Mouse (Mus musculus) hindbrain, embryonic 15.5 days (tissue): Measurements from ENCODE around the gene Prr14. TPM values are rescaled to one million over a fixed set of nuclear protein-coding genes. Genes with fewer than 3 reads are reported as not detected.

ENCODE experiments used
- ATAC-seq: fragments of 200-750 bp; cut with Nextera tagmentation; 2 replicates; pipeline ENCODE4 v1.8.0; 2017; ENCODE audit warnings: low read depth, moderate number of reproducible peaks, moderate TSS enrichment; ENCODE audit not compliant: low FRiP score
- H3K27ac ChIP-seq: fragments of 300-500 bp; sonication (generic); replicated peaks from 2 replicates; pipeline ENCODE4 v1.5.1; 2015; ENCODE audit warnings: mild to moderate bottlenecking, inconsistent platforms
- H3K27me3 ChIP-seq: fragments of 300-500 bp; sonication (generic); 2 replicates; pipeline ENCODE4 v1.6.1; 2015; ENCODE audit warnings: control low read depth, inconsistent platforms
- H3K36me3 ChIP-seq: fragments of 300-500 bp; sonication (generic); 2 replicates; pipeline ENCODE4 v1.6.1; 2015; ENCODE audit warnings: control low read depth, inconsistent platforms
- H3K4me1 ChIP-seq: fragments of 300-500 bp; sonication (generic); replicated peaks from 2 replicates; pipeline ENCODE4 v1.6.1; 2015; ENCODE audit warnings: control low read depth, inconsistent platforms
- H3K4me2 ChIP-seq: fragments of 300-500 bp; sonication (generic); 2 replicates; pipeline ENCODE4 v1.6.1; 2015; ENCODE audit warnings: moderate library complexity, mild to moderate bottlenecking, inconsistent platforms
- H3K4me3 ChIP-seq: fragments of 300-500 bp; sonication (generic); 2 replicates; pipeline ENCODE4 v1.5.1; 2015; ENCODE audit warnings: mild to moderate bottlenecking, inconsistent platforms
- H3K9ac ChIP-seq: fragments of 300-500 bp; sonication (generic); 2 replicates; pipeline ENCODE4 v1.6.1; 2015; ENCODE audit warnings: inconsistent platforms
- H3K9me3 ChIP-seq: fragments of 300-500 bp; sonication (generic); 2 replicates; pipeline ENCODE4 v1.6.1; 2016; ENCODE audit warnings: control low read depth, inconsistent platforms
- WGBS: fragments of 180-500 bp; shearing (Covaris S2); methylation state at CpG from one replicate; pipeline ENCODE4 v1.1.7; 2015; 5-methylcytosine and 5-hydroxymethylcytosine counted together
- microRNA-seq: library from miRNA; unstranded; fragments of <30 nt; microRNA quantifications from one replicate; pipeline ENCODE4, GENCODE M21; 2016
- polyA plus RNA-seq: library from polyadenylated mRNA; unstranded; fragments of >200 nt; fragmentation: Nextera tagmentation; extraction: Ambion mirVana; gene quantifications from 2 replicates; pipeline ENCODE4 v1.2.1, GENCODE M21; 2015

Prr14 gene
- polyA plus RNA-seq, 1 experiment from 2014 or later: 42.8 TPM

DNA sequence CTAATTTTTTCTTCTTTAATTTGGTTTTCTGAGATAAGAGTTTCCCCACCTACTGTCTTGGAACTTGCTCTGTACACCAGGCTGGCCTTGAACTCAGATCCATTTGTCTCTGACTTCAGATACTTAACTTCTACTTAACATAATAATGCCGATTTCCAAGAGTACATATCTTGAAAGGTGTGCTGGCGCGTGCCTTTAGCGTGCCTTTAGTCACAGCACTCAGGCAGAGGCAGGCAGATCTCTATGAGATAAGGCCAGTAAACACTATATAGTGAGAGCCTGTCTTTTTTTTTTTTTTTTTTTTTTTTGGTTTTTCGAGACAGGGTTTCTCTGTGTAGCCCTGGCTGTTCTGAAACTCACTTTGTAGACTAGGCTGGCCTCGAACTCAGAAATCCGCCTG, 56.9 kb downstream of the Prr14 start:
- no peak overlapping the region for H3K4me3 ChIP-seq
- H3K27ac ChIP-seq: no peak overlapping the region
- no peak overlapping the region for H3K9ac ChIP-seq
- no peaks in the 10 kb centered on the region for H3K27me3 ChIP-seq
- peaks cover 16% of the 10 kb centered on the region for H3K4me1 ChIP-seq
- no peak overlapping the region for H3K4me2 ChIP-seq
- H3K36me3 ChIP-seq: peaks cover 58% of the 10 kb centered on the region
- H3K9me3 ChIP-seq: no peaks in the 10 kb centered on the region
- 92% methylated on average over 7 of the region's 7 CpGs for WGBS
- no peak for ATAC-seq

DNA sequence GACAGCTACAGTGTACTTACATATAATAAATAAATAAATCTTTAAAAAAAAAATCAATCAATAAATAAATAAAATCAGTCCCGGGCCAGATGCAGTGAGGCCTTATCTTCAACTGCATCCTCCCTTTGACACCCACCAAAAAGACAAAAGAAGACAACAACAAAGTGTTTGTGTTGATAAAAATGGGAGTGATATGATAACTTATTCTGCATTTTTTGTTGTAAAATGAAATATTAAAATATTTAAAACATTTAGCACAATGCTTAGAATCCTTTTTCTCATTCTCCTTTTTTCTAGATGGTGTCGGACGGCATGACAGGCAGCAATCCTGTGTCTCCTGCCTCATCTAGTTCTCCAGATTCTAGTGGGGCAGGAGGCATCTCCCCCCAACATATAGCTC, 59.9 kb downstream of the Prr14 start, which contains the start of gene Gm42715:
Gene Gm42715, plus strand, starts transcription at position 301 of the 400 bp plus-strand sequence.
- ATAC-seq: no peak
- Histone ChIP-seq H3K9me3 (no peaks in the 10 kb centered on the region), H3K4me3 (no peak within 1 kb of the TSS), H3K4me2 (no peak within 1 kb of the TSS), H3K4me1 (peaks cover under 1% of the 10 kb centered on the region; the same call in 1 of the 2 replicates), H3K27ac (no peak within 1 kb of the TSS), H3K27me3 (no peaks in the 10 kb centered on the region), H3K36me3 (peaks cover 86% of the 10 kb centered on the region), H3K9ac (no peak within 1 kb of the TSS)
- WGBS: 95% methylated on average over 3 of the region's 3 CpGs

Small RNAs within 50 kb of the gene (microRNA-seq; reads per million reads assigned to microRNA genes)
- not detected for gene Gm47278
- gene Mir7060: not detected

Other genes starting within 250 kb of the Prr14 start
- gene Zfp553, start 226.6 kb upstream of the Prr14 start, polyA plus RNA-seq: 51.9 and 56.2 TPM in 2 replicates
- 18.4 and 19.3 TPM in 2 replicates for gene Sept1, start 226.5 kb upstream of the Prr14 start, polyA plus RNA-seq
- gene Zfp771, start 215.3 kb upstream of the Prr14 start, polyA plus RNA-seq: 72.0 and 80.9 TPM in 2 replicates
- gene Dctpp1, start 198.9 kb upstream of the Prr14 start, polyA plus RNA-seq: 122 TPM in 2 replicates
- 61.5 and 63.7 TPM in 2 replicates for gene Sephs2, start 185.6 kb upstream of the Prr14 start, polyA plus RNA-seq
- gene Itgal, start 163.4 kb upstream of the Prr14 start, polyA plus RNA-seq: 0.17 and 0.39 TPM in 2 replicates
- 17.7 and 20.4 TPM in 2 replicates for gene Zfp768, start 114.0 kb upstream of the Prr14 start, polyA plus RNA-seq
- 8.4 and 8.8 TPM in 2 replicates for gene Zfp747, start 83.6 kb upstream of the Prr14 start, polyA plus RNA-seq
- gene 9130019O22Rik, start 72.4 kb upstream of the Prr14 start, polyA plus RNA-seq: 3.9 and 5.1 TPM in 2 replicates
- 5.6 and 6.4 TPM in 2 replicates for gene E430018J23Rik, start 66.0 kb upstream of the Prr14 start, polyA plus RNA-seq
- gene Zfp764, start 52.8 kb upstream of the Prr14 start, polyA plus RNA-seq: 4.8 and 4.9 TPM in 2 replicates
- gene Zfp688, start 37.5 kb upstream of the Prr14 start, polyA plus RNA-seq: 26.8 and 28.0 TPM in 2 replicates
- gene Zfp689, start 10.5 kb upstream of the Prr14 start, polyA plus RNA-seq: 14.7 and 15.8 TPM in 2 replicates
- 13.9 and 15.4 TPM in 2 replicates for gene Fbrs, start 19.6 kb downstream of the Prr14 start, polyA plus RNA-seq
- gene Srcap, start 52.4 kb downstream of the Prr14 start, polyA plus RNA-seq: 57.2 and 57.4 TPM in 2 replicates
- 14.7 and 15.6 TPM in 2 replicates for gene Gm42715, start 60.0 kb downstream of the Prr14 start, polyA plus RNA-seq
- 7.6 and 10.3 TPM in 2 replicates for gene Tmem265, start 101.8 kb downstream of the Prr14 start, polyA plus RNA-seq
- gene Phkg2, start 113.7 kb downstream of the Prr14 start, polyA plus RNA-seq: 59.3 and 59.4 TPM in 2 replicates
- gene Ccdc189, start 129.0 kb downstream of the Prr14 start, polyA plus RNA-seq: 10.1 and 12.2 TPM in 2 replicates
- gene Rnf40, start 129.2 kb downstream of the Prr14 start, polyA plus RNA-seq: 41.4 and 44.9 TPM in 2 replicates
- 18.7 and 19.1 TPM in 2 replicates for gene Zfp629, start 156.2 kb downstream of the Prr14 start, polyA plus RNA-seq
- gene Bcl7c, start 249.3 kb downstream of the Prr14 start, polyA plus RNA-seq: 53.2 and 55.1 TPM in 2 replicates